Mouse (Mus musculus): ENCODE data around the gene Upp2.

Gene Upp2

GRCm38 (mm10) chr2:58557045-58557845 is 9.9 kb upstream of the Upp2 start:
- no peak for DNase-seq

- no peak for DNase-seq
These were observed 5.0 kb upstream of the Upp2 start for GRCm38 (mm10) chr2:58562137-58562536.

GRCm38 (mm10) chr2:58565267-58565666 is 1.8 kb upstream of the Upp2 start:
- DNase-seq = no peak

DNA sequence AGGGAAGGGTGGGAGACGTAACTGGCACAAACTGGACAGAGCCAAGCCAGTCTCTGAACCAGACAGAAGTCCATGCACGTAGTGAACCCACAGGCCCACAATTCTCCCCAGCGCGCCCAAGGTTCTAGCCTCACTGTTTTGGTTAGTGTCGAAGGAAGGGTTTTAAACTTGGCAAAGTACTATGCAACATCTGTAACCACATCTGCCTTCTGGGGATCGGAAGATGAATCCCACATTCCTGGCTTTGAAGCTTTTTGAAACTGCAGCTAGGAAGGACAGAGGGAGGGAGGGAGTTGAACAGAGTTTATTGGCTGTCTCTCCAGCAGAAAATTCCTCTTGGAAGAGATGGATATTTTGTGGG is 1.1 kb upstream of the Upp2 start:
- no peak for DNase-seq

- DNase-seq = peak; percentile 57 to 67
These were observed 560 bp upstream of the Upp2 start for GRCm38 (mm10) chr2:58566410-58567065.

DNA sequence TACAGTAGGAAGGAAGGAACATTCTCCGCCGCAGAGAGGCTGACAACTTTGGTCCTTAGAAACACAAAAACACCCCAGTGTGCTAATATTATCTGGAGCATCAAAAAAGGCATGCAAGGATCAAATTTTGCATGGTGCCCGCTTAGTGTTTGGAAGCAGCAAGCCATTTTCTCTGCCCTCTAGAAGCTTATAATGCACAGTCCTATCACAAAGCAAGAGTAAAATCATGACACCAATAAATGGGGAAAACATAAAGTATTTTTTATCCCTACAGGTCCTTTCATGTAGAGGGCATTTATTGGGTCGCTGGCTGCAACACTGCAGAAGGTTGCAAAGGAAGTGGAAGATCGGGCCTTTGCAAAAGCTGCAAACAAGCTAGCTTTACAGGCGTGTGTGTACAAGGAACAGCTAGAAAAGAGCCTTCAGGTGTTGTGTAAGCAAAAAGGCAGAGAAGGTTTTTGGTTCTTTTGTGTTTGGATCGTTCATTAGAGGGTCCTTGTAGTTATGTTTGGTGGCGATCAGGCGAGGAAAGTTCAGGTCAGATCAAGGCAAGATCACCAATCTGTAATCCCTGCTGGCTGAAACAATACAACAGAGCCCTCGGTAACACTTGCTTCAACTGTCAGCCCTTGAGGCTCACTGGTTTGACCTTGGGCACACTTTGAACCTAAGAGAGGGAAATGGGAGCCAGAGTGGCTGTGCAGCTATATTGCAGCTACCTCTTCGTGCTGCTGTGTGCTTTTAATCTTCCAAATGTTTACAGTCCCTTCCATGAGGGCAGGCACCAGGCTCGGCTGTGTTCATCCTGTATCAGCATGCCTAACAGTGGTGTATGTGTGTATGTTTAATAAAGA is 995 bp downstream of the Upp2 start:
- no peak for DNase-seq

GRCm38 (mm10) chr2:58568841-58569645 is 1.9 kb downstream of the Upp2 start:
- DNase-seq = no peak

- no peak for DNase-seq
These were observed 7.1 kb downstream of the Upp2 start for GRCm38 (mm10) chr2:58574167-58574566.

GRCm38 (mm10) chr2:58586311-58586710 is 19.2 kb downstream of the Upp2 start:
- no peak for DNase-seq

GRCm38 (mm10) chr2:58589637-58590036 is 22.5 kb downstream of the Upp2 start:
- DNase-seq = no peak

DNA sequence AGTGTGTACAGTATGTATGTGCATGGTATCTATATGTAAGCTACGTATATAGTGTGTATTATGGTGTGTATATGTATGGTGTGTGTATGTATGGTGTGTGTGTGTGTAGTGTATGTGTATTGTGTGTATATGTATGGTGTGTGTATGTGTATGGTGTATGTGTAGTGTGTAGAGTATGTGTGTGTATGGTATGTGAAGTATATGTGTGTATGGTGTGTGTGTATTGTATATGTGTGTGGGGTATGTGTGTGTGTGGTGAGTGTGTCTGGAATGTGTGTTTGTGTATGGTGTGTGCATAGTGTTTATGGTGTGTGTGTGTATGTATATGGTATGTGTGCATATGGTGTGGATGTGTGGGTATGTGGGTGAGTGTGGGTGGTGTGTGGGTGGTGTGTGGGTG is 23.0 kb downstream of the Upp2 start:
- no peak for DNase-seq

GRCm38 (mm10) chr2:58595350-58595749 is 28.3 kb downstream of the Upp2 start:
- no peak for DNase-seq

GRCm38 (mm10) chr2:58596774-58597342 is 29.8 kb downstream of the Upp2 start:
- no peak for DNase-seq

DNA sequence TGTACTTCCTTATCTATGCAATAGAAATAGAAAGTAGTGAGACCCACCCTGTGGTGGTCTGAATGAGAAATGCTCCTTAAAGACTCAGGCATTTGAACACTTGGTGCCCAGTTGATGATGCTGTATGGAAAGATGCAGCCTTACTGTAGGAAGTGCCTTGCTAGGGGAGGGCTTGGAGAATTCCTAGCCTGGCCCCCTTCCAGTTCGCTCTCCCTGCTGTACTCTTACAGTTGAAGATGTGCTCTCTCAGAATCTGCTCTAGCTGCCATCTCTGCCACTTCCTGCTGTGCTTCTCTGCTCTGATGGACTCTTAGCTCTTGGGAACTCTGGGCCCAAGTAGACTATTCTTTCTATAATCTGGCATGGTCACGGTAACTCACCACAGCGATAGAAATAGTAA is 30.5 kb downstream of the Upp2 start:
- DNase-seq = no peak

DNA sequence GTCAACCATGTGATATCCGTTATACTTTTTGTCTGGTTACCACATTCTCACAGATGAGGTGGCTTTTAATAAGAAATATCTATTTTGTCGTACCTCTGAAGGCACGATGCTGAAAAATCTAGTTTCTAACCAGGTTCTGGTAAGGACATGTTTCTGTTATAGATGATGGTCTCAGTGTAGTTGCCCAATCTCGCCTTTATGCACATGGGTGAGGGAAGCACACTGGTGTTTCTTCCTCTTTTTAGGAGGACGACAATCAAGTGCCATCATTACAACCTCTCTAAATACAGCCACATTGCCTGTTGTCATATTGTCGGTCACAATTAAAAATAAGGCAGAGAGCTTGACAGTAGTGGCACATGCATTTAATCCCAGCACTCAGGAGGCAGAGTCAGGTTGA is 32.5 kb downstream of the Upp2 start:
- DNase-seq = no peak

DNA sequence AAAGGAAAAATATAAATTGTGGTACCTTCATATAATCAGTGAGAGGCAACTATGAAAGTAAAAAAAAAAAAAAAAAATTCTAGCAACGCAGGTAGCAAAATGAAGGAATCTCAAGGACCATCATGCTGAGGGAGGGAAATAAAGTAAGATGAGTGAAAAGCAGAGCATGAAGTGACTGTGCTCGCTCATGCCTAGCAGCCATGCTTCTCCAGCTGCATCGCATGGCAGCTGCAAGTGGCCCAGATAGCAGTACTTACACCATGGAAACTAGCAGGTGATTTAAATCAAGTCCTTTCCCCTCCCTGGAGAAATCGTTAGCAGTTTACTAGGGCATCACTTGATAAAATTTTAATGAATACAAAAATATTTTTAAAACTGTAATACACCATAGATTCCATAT is 34.3 kb downstream of the Upp2 start:
- DNase-seq = no peak

DNA sequence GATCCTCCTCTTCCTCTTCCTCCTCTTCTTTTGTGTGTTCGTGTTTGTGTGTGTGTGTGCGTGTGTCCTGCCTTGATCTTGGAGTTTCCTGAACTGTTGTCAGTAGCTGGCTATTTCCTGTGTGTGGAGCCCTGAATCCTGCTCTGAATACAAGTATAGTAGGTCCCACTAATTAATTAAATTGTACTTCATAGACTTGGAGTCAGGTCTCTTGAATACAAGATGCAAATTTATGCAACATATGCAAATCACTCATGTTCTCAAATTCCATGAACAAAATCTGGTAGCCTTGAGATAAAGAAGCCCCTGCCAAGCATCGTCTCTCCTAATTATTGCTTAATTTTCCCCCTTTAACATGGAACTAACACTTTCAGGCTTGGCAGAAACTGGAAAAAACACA is 36.3 kb downstream of the Upp2 start:
- DNase-seq = no peak

GRCm38 (mm10) chr2:58604791-58605190 is 37.7 kb downstream of the Upp2 start:
- no peak for DNase-seq

DNA sequence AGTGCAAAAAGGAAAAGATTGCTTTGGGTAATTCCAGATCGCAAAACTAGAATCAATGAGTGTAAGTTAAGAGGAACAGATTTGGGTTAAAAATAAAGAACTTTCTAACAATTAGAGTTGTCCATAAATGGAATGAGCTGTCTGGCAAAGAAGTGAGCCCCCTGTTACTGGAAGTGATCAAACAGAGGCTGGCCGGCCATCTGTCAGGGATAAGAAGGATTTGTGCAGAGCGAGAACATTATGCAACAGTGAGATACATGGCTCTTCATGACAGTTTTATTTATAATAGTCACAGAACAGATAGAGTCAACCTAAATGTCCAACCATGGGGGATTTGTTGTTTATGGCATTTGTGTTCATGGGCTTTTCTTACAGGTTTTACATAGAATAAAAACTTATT is 46.6 kb downstream of the Upp2 start:
- no peak for DNase-seq

DNA sequence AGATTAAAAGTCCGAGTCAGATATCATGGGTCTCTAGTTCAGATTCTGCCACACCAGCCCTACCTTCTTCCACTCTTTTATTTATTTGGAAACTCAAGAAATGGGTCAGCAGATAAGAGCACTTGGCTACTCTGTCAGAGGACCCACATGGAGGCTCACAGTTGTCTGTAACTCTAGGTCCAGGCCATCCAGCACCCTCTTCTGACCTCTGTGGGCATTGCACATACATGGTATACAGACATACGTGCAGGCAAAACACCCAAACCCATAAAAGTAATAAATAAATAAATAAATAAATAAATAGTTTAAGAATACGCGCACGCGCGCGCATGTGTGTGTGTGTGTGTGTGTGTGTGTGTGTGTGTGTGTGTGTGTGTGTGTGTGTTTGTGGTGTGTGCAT is 47.8 kb downstream of the Upp2 start:
- no peak for DNase-seq

GRCm38 (mm10) chr2:58615766-58616165 is 48.7 kb downstream of the Upp2 start:
- no peak for DNase-seq

GRCm38 (mm10) chr2:58625186-58625585 is 58.1 kb downstream of the Upp2 start:
- no peak for DNase-seq

Data from thymus, postnatal 36 days (tissue).